Mouse (Mus musculus): ENCODE results near the gene Ntf3.

- TF ChIP-seq CTCF (IDR thresholded peaks at IDR 0.05; ENCODE audit: insufficient read depth, low read length), result no peak
- TF ChIP-seq POLR2A (IDR thresholded peaks at IDR 0.05; ENCODE audit: borderline replicate concordance, extremely low read depth, low read depth, low read length), result no peak
Observed at GRCm38 (mm10) chr6:126167731-126168130, 1.0 kb upstream of the Ntf3 start.

Measured in lung, adult 2 months (tissue).